Mouse (Mus musculus) cerebellum, postnatal 10 days (tissue): ENCODE results near the gene Gm28551.
A peak's percentile ranks its signal among the peaks of the same experiment; 100 is the strongest.
"Not testable (repeated sequence)": the region's sequence is repeated elsewhere in the genome, so short reads cannot be mapped to it uniquely, and the experiment has no call there.

Experiments
- DNase-seq, 2 experiments: peaks; one replicate each; pipeline ENCODE4 v3.0.0; 2021; ENCODE audit warnings: mixed read lengths in 2 of 2

The Gm28551 gene

DNA sequence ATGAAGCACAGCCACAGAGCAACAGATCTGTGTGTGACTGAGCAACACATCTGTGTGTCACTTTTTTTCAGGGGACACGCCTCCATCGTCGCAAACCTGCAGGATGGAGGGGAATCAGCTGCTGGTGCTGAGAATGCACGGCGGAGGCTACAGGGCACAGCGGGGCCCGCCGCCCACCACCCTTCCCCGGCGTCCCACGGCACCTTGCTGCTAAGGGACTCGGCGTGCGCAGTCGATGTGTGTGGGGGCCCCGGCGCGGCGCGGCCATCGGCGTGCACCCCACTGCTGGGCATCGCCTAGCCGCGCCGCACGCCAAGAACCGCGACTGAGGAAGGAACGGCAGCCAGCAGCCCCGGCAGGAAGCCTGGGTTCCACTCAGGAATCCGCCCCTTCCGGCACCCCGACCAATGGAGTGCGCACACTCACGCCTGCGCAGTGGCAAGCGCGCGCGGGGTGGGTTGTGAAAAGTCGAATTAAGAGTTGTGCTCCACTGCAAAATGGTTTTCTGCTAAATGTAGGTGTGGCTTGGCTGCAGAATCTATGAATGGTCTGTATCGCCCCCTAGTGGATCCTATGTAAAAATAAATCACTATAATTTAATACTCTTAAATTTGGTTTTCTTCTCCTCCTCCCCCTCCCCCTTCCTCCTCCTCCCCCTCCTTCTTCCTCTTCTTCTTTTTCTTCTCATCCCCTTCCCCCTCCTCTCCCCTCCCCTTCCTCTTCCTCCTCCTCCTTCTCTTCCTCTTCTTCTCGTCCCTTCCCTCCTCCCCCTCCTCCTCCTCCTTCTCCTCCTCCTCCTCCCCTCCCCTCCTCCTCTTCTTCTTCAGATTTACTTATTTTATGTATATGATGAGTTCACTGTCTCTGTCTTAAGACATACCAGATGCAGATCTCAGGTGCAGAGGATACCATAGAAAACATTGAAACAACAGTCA is at the start of gene Gm28551, which contains the start of the genes Asdurf and Asnsd1:
Gene Gm28551 (minus strand): TSS at position 341 of the 935 bp plus-strand sequence.
Gene Asdurf (minus strand): TSS at position 293 of the 935 bp plus-strand sequence.
Gene Asnsd1 (minus strand): TSS at position 426 of the 935 bp plus-strand sequence.
- peak; percentile 98 for DNase-seq

DNA sequence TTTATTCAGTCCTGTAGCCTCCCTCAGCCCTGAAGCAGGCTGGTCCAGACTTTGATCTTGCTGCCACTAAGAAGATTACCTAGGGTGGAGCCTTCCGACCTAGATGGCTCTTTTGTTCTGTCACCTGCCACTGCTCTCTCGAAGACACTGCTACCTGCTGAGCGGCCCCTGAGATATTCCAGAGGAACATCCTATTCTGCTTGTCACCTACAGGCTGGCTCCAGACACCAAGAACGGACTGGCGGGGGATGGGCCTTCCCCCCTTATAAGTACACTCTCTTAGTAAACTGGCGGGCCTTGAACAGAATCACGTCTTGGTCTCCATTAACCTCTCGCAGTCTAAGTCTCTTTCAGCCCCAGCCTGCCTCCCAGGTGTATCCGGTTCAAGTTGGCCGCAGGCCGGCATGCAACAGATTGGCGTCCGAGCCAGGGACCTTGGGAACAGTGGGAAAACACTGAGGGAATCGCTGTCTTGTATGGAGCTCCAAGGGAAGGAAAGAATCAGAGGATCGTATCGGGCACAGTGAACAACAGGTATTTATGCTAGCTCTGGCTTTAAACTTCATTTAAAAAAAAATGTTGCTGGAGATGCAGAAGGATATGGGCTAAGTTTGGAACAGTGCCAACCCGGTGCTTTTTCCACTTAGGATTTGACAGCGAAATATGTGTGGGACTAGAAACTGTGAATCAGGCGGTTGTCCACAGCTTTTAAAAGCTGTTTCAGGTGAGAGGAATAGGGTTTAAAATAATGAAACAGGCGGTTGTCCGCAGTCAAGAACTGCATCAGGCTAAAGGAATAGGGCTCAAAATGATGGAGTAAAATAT is 41.7 kb upstream of the Gm28551 start:
- peak; percentile 25 to 52 for DNase-seq

DNA sequence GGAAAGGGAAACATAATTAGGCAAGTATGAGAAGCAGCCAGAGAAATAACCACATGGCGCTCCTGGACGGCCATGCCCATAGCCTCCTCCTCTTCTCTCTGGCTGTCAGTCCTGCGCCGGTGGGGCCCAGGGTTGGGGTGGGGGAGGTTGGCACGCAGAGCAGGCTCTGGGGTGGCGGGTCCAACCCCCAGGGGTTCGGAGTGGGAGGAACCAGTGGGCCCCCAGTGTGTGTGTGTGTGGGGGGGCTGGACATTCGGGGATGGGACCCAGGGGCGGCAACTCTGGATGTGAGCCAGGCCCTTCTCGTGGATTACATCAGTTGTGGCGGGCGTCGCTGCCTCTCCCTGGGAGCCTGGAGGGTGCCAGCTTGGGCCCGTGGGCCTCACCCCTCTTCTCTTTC is 36.3 kb upstream of the Gm28551 start:
- DNase-seq = peak; percentile 28 to 40

DNA sequence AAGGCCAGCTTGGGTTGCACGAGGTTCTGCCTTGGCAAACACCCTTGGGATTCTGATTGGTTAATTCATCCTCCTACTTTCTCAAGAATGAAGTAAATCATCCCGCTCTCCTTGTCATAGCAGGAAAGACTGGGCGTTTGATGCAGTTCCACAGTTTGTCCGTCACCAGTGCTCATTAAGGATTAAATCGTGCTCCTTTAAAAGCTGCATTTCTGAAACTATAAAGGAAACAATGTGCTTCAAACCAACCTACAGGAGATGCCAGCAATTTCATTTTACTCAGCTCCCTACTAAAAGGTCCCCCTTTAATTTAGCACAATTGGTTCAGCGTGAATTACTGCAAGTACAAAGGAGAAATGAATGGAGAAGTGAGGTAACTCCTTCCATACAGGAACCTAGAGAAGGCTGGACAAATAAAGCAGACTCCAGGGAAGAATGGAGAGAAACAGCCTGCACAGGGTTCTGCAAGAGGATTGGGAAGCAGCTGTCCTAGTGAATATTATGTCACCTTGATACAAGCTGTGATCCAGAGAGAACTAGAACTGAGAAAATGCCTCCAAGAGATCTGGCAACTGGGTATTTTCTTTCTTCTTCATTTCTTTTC is 31.7 kb upstream of the Gm28551 start:
- DNase-seq = no peak

- DNase-seq = no peak
Observed at GRCm38 (mm10) chr1:53377731-53378130, 25.3 kb upstream of the Gm28551 start.

- not testable (repeated sequence) for DNase-seq
Observed at GRCm38 (mm10) chr1:53375965-53376364, 23.5 kb upstream of the Gm28551 start.

DNA sequence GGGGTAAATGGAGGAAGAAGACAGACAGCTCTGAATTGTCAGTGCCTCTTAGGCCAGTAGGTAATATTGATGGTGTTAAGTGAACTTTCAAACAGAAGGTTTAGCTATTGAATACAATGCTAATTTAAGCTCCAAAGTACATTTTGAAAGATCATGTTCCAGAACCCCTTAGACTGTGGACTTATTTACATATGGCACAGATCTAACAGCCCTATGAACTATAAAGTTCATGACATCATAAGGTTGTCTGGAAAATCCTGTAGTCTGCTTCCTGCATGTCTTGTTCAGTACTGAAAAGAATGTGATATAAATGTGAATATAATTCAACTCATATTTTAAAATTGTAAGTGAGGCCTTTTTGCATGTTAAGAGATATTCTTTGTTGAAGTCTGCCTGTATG is 6.5 kb upstream of the Gm28551 start:
- DNase-seq = no peak

DNA sequence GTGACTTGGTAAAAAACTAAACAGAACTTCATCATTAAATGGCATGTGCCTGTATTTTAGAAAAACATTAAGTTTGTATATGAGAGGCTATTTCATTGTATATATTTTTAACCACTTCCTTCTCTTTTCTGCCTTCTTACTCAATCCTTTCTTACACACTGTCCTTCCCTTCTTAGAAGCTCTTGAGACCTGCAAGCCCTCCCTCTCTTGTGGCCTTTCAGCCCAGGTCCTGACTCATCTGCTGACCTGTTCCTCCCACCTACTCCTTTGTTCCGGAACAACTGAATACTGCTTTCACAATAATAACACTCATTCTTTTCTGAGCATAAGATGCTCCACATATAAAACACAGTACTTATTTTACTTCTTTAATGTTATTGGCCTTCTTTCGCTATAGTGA is 11.4 kb downstream of the Gm28551 start:
- DNase-seq = no peak

- not testable (repeated sequence) for DNase-seq
Observed at GRCm38 (mm10) chr1:53337403-53337802, 15.1 kb downstream of the Gm28551 start.

GRCm38 (mm10) chr1:53335465-53335864 is 17.0 kb downstream of the Gm28551 start:
- no peak for DNase-seq

- DNase-seq = not testable (repeated sequence)
Observed at GRCm38 (mm10) chr1:53333527-53333926, 18.9 kb downstream of the Gm28551 start.

DNA sequence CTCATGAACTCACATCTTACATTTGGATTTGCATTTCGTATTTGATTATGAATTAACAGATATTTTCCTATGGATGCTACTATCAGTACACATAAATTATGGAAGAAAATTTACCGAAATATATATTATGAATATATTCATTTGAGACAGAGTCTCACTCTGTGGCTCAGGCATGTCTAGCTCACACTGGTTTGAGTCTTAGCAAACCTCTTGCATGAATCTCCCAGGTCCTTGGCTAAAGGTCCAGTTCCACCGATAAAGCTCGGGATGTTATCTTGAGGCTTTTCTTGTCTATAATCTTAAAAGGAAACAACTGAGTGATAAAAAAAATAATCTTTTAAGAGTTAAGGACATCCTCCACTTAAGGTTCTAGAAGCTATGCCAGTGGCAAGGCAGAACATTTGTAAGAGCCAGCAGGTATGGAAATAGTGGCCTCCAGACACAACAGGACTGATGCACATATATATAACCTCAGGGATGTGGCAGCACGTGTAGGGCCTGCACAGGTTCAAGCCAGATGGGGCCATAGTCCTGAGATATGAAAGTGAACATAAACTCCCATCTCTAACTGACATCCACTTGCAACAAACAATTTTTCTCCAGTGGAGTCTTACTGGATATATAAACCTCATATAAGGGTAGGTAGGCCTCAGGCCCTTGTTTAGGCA is 27.5 kb downstream of the Gm28551 start:
- no peak for DNase-seq

- no peak for DNase-seq
Observed at GRCm38 (mm10) chr1:53324277-53324676, 28.2 kb downstream of the Gm28551 start.

DNA sequence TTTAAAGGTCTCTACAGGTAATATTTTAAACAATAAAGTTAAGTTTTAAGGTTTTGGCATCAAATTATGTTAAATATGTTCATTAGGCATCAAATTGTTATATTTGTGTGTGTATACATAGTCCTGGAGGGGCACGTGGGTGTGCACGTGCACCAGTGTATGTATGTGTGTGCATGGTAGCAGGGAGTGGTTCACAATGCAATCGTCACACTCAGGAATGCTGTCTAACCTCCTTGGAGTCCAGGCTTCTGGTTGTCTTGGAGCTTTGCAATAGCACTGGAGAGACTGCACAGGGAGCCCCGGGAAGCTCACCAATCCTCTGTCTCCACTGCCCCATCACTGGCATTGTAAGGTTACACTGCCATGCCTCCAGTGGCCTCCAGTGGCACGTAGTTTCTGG is 29.2 kb downstream of the Gm28551 start:
- DNase-seq = no peak

DNA sequence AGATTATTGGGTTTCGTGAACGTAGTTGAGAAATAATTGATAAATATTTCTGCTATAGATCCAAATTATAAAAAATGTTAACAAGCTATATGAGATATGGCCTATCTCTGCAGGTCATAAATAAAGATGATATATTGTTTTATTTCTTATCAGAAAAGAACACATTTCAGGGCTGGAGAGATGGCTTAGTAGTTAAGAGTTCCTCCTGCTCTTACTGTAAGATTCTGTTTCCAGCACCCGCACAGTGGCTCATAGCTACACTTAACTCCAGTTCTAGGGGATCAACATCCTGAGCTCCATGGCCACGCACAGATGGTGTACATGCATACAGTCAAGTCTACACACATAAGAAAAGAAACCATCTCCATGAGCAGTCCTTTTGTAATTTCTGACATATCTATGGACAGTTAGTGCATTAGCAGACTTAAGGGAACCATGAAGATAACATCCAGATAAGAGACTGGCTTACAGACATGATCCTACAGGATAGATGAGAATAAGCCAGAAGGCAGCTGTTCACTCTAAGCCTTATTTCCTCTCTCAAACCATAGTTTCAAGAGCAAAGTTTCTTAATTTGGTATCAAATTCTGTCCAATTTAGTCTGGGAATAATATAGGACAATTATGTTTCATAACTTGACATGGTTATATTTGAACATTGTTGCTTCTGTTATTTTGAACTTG is 30.7 kb downstream of the Gm28551 start:
- no peak for DNase-seq

- peak; percentile 94 to 95 for DNase-seq
Observed at GRCm38 (mm10) chr1:53312989-53313967, 39.2 kb downstream of the Gm28551 start, which contains the start of gene Osgepl1. Gene Osgepl1 (plus strand): TSS chr1:53313624.

GRCm38 (mm10) chr1:53300506-53300905 is 52.0 kb downstream of the Gm28551 start:
- DNase-seq = no peak

DNA sequence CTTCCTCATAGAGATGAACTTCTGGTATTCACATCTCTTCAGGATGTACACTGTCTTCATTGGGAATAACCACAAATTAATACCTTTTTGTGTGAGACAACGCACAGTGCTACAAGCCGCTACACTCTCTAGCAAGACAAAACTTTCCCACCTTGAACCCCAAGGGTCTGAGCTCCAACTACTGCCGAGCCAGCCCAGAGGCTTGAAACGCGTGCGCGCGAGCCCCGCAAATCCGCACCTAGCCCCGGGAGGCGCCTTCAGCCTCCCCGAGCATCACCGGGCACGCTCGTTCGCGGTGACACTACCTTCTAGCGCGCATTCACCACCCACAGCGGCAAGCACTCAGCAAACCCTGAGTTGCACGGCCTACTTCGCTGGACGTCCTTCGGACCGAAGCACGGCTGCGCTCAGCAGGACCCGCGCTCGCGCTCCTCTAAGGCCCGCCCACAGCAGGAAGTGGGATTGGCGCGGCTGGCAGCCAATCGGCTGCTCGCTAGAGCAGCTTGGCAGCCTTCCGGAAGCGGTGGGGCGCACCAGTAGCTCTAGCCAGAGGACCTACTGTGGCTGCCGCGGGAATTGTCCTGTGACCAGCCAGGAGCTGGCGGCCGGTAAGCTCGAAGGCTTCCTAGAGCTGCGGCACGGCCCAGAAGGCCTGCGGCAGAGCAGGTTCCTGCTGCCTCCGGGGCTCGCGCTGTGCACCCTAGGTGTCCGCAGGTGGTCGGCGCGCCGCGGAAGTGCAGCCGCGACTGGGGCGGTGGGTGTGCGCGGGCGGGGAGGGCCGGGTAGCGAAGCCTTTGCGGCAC is 55.7 kb downstream of the Gm28551 start, which contains the start of the genes Pms1, Ormdl1 and Gm28778:
Gene Pms1 (minus strand): TSS at position 438 of the 803 bp plus-strand sequence.
Gene Ormdl1 (plus strand): TSS at position 515 of the 803 bp plus-strand sequence.
Gene Gm28778 (plus strand): TSS at position 531 of the 803 bp plus-strand sequence.
- peak; percentile 98 for DNase-seq

DNA sequence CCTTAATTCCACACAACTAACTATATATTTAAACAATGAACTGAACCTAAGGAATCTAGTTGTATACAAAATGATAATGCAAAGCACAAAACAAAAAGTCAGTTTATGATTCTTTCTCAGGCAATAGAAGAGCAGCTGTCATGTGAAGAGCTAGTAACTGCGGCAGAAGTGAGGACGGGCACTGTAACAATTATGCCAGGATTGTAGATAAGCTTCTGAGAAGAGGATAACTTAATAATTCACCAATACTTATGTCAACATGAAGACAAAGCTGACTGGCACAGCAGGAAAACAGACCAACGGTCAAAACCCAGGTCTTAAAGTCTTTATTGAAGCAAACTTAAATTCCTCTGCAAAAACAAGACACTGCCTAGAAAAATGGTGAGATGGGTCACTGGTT is 61.3 kb downstream of the Gm28551 start:
- DNase-seq = no peak
